Mouse (Mus musculus) cerebellum, postnatal 4 days (tissue): Measurements from ENCODE around the gene Tipin.
"Not testable (repeated sequence)": the region's sequence is repeated elsewhere in the genome, so short reads cannot be mapped to it uniquely, and the experiment has no call there.

Source experiments
- DNase-seq, 2 experiments: peaks; one replicate each; pipeline ENCODE4 v3.0.0; 2022; ENCODE audit warnings: low spot score in 2 of 2, mixed read lengths in 1 of 2

Gene Tipin

DNA sequence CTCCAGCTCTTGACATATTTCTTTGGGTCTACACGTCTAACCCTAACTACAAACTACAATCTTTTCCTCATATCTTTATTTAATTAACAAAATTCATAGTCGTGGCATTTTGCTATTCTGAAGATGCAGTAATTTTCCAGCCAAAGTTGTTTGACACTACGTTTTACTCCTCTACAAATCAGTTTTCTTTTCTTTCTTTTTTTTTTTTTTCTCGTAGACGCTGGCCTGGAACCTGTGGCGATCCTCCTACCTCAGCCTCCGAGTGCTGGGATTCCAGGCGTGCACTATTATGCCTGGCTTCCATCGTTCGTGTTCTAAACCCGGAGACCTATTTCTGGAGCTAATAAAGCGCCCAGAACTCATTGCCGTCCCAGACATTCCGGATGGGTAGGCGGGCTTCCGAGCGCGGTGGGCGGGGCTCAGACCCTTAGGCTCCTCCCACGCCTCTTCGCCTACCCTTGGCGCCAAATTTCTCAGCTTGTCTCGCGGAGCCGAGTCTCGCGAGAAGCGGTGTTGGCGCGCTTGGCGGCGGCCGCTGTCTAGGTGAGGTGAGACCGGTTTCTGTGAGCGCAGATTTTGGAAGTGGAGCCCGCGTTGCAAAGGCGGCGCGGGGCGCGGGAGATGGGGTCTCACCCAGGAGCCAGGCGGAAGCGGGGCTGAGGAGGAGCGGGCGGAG, at the start of gene Tipin:
Gene Tipin, plus strand, starts transcription at position 477 of the 676 bp plus-strand sequence.
- peak; percentile 79 to 95 for DNase-seq

GRCm38 (mm10) chr9:64231674-64232073, 49.7 kb upstream of the Tipin start:
- no peak for DNase-seq

- no peak for DNase-seq
Measured at GRCm38 (mm10) chr9:64232257-64232957, 49.0 kb upstream of the Tipin start.

DNA sequence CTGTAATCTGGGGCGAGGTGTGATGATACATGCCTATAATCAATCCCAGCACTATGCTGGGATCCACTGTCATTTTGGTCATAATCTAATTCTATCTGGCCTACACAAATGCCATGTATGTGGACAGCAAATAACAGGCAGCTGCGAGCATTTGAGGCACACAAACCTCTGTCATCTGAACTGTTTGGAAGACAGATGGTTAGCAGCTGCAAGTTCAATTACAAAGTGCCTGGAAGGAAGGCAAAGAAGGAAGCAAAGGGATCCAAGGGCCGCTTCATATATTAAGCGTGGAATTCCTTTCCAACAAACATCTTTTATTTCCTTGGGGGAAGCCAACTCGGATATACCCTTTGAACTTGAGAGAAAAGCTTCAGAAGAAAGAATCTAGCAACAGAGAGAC, 47.7 kb upstream of the Tipin start:
- no peak for DNase-seq

GRCm38 (mm10) chr9:64234768-64235435, 46.5 kb upstream of the Tipin start, which contains the start of gene Uchl4:
TSS of gene Uchl4 (plus strand) at chr9:64235201.
- no peak for DNase-seq

GRCm38 (mm10) chr9:64236056-64236455, 45.3 kb upstream of the Tipin start:
- no peak for DNase-seq

- no peak for DNase-seq
Measured at GRCm38 (mm10) chr9:64240116-64240515, 41.3 kb upstream of the Tipin start.

DNA sequence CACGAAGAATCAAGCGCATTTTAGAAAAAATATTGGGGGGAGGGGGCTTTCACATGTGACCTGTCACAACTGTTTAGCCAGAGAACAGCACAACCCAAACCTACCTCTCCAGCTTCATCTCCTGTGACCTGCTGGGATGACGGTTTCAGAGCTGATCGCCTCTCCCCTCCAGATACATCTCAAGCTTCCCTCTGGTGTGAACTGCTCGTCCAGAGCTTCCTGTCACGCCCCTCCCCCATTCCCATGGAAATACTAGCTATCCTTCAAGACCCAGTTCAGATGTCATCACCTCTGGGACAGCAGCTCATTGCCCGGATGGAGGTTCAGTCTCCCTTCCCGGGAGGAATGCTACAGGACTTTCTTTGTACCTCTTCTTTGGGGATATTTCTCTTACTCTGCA, 40.7 kb upstream of the Tipin start:
- no peak for DNase-seq

DNA sequence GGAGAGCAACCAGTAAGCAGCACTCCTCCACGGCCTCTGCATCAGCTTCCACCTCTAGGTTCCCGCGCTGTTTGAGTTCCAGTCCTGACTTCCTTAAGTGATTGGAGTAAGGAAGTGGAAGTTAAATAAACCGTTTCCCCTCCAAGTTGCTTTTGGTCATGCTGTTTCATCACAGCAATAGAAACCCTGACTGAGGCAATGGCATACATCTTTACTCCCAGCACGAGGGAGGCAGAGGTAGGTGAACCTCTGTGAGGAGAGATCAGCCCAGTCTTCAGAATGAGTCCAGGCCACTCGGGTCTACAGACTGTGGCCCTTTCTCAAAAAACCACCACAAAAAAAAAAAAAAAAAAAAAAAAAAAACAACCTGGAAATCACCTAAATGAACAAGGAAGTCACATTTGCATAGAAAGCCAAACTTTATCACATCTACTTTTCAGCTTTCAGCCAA, 39.0 kb upstream of the Tipin start:
- DNase-seq, result no peak

DNA sequence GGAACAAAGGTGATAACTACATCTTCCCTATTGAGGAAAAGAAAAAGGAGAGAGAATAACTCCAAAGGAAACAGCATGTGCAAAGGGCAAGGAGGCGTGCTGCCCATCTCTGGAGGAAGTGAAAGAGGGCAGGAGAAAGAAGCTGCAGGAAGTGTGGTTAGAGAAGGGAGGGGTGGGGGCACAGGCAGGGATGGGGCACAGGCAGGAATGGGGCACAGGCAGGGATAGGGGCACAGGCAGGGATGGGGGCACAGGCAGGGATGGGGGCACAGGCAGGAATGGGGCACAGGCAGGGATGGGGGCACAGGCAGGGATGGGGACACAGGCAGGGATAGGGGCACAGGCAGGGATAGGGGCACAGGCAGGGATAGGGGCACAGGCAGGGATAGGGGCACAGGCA, 32.0 kb upstream of the Tipin start:
- DNase-seq, result no peak

DNA sequence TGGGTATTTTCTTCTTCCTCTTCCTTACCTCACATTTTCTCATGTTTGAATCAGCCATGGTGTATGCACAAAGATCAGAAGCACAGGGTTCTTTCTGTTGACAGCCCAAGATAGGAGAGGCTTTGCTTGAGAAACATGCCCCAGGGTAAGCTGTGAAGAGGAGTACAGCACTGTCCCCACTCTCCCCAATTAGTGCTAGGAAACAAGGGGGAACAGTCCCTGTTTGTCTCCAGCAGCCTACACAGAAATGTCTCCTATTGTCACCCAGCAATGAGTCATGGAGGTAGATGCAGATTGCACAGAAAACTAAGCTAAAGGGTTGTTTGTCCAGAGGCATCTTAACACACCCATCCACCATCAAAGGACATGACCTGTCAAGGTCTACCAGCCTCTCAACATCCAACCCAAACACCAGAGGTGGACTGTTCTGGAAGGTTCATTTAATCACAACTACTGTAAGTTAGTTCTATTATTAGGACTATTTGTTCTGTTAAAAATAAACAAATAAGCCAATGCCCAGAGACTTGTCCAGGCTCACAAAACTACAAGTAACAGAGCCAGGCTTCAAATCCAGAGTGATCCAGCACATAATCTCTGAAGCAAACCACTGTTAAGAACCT, 31.2 kb upstream of the Tipin start:
- DNase-seq, result no peak

DNA sequence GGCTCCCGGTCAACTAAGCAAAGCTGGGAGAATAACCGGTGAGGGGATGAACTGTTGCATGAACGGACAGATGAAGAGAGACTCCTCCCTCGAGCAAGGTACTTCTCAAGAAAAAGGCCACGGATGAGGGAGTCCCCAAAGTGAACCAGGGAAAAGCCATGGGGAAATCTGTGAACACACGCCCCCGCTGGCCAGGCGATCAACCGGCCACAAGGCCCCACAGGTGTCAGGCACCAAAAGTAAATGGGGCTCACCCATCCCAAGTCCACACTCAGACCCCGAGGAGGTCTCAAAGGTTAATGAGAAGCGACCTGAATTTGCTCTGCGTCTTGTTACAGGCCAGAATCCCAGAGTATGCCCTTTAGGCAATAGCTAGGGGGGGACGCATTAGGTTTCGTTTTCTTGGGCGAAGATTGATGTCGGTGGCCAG, 28.8 kb upstream of the Tipin start:
- peak in 1 of 2 experiments; percentile 13 for DNase-seq

DNA sequence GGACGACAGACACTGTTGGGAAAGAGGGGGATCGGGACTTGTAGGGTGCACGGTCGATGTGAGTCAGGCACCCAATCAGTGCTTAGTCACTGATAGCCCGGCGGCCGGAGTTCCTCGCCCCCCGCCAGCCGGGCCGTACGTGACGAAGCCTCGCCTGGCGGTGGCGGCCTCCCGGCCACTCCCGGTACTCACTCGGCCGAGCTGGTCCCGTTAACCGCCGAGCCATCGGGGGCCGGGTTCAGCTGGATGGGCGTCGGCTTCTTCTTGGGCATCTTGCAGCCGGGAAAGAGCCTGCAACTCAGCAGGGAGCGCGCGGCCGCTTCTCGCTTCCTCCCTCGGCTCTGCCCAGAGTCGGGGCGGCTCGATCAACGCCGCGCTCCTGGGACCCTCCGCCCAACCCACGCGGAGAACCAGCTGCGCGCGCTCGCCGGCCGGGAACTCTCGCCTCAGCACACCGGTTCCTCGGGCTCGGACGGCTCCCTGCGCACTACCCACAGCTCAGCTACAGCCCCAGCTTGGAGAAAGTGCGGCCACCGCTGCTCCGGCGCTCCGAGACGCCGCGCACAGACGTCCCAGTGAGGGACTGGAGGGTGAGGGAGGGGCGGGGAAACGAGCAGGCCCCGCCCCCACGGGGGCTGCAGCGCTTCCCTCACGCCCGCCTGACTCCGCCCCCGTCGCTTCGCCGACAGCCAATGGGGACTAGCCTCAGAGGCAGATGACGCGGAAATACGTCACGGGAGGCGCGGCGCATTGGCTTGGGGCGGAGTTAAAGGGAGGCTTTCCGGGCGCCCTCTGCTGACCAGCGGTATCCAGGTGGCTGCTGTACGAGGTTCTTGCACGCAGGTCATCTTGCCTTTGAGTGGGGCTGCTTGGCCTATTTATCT, 28.1 kb upstream of the Tipin start, which contains the start of gene Map2k1:
Gene Map2k1, minus strand, starts transcription at position 611 of the 884 bp plus-strand sequence.
- DNase-seq, result peak; percentile 99 to 100

- DNase-seq, result no peak
Measured at GRCm38 (mm10) chr9:64255422-64255821, 26.0 kb upstream of the Tipin start.

- DNase-seq, result no peak
Measured at GRCm38 (mm10) chr9:64256204-64256603, 25.2 kb upstream of the Tipin start.

GRCm38 (mm10) chr9:64259906-64260305, 21.5 kb upstream of the Tipin start:
- no peak for DNase-seq

GRCm38 (mm10) chr9:64261023-64261422, 20.4 kb upstream of the Tipin start:
- no peak for DNase-seq

- DNase-seq, result no peak
Measured at GRCm38 (mm10) chr9:64264813-64265212, 16.6 kb upstream of the Tipin start.

- no peak for DNase-seq
Measured at GRCm38 (mm10) chr9:64267231-64267630, 14.2 kb upstream of the Tipin start.

GRCm38 (mm10) chr9:64268196-64268595, 13.2 kb upstream of the Tipin start:
- no peak for DNase-seq

DNA sequence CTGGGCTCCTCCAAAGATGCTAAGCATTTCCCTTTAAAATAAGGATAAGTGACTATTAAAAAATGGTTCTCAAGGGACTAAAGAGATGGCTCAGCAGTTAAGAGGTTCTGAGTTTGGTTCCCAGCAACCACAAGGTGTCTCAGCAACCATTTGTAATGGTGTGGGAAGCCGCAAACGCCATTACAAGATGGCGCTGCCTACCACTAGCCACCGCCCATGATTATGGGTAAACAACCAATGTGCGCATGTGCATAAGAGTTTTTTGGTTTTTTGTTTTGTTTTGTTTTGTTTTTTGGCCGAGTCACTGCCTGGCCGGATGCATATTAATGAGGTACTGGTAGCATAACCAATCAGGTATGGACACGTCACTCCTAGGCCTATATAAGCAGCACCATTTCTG, 12.5 kb upstream of the Tipin start:
- not testable (repeated sequence) for DNase-seq
